Comparison of ENCODE assay signal across 8 mouse cellular contexts in genomic region chr12:113099470-113100237, GRCm38 (mm10). TPM values are rescaled to one million over a fixed set of nuclear protein-coding genes. Genes with fewer than 3 reads are reported as not detected.
DNase-seq lines count a peak whose midpoint lies in the region; ATAC-seq and TF ChIP-seq lines count a peak whose summit lies in the region.

No protein-coding gene starts in this region.

- no peaks in the 10 kb centered on the region for H3K36me3 ChIP-seq in heart, adult 2 months (ENCODE audit: control insufficient read depth, insufficient read depth, low read length)
- H3K36me3 ChIP-seq in G1E (replicated peaks): peaks cover 58% of the 10 kb centered on the region
- peaks cover 38% of the 10 kb centered on the region for H3K36me3 ChIP-seq in hindbrain, embryonic 10.5 days

- no peak overlapping the region for H3K4me3 ChIP-seq in heart, adult 2 months
- H3K4me3 ChIP-seq in G1E (ENCODE audit: low read depth, low read length): peak overlapping the region; percentile 78
- H3K4me3 ChIP-seq in hindbrain, embryonic 10.5 days: peak overlapping the region; percentile 99

- H3K9me3 ChIP-seq in G1E (replicated peaks): 0 out of 2 replicates have a peak, but pooled peaks cover 5% of the 10 kb centered on the region
- H3K9me3 ChIP-seq in hindbrain, embryonic 10.5 days: no peaks in the 10 kb centered on the region

- intact Hi-C loops in heart, adult 2 months (cut with DNase I): loop anchor here (2.0 to 10.0 kb wide), 2 partner anchors 95 to 225 kb away; no protein-coding TSS in a partner anchor
- intact Hi-C loops in heart, postnatal 36 days (cut with DNase I): loop anchor here (2.0 to 5.0 kb wide), 3 partner anchors 85 to 142 kb away; partner anchors contain the start of genes Brf1 and Pacs2

- TF ChIP-seq EP300 in heart, adult 2 months (IDR thresholded peaks at IDR 0.05; ENCODE audit: insufficient read depth, low read depth, low read length): no peak

- H3K27ac ChIP-seq in heart, adult 2 months: no peak overlapping the region; the same call in 1 of the 2 replicates
- H3K27ac ChIP-seq in hindbrain, embryonic 10.5 days: peak overlapping the region; percentile 99

- peak overlapping the region; percentile 98 for H3K9ac ChIP-seq in heart, adult 2 months (ENCODE audit: low read depth, low read length)

- no peak for TF ChIP-seq POLR2A in heart, adult 2 months (IDR thresholded peaks at IDR 0.05; ENCODE audit: insufficient read depth, low read depth, low read length)

- no peak for TF ChIP-seq CTCF in heart, adult 2 months (IDR thresholded peaks at IDR 0.05)
- no peak for TF ChIP-seq CTCF in G1E (IDR thresholded peaks at IDR 0.05; ENCODE audit: low read depth, low read length)

- H3K27me3 ChIP-seq in heart, adult 2 months (ENCODE audit: control insufficient read depth, insufficient read depth, low read length): no peaks in the 10 kb centered on the region
- peaks cover 27% of the 10 kb centered on the region for H3K27me3 ChIP-seq in G1E (ENCODE audit: insufficient read depth, low read length)
- H3K27me3 ChIP-seq in hindbrain, embryonic 10.5 days (ENCODE audit: insufficient read depth, poor library complexity, severe bottlenecking): no peaks in the 10 kb centered on the region

- WGBS in heart, adult 2 months: 41% methylated on average over 6 of the region's 6 CpGs
- 36% methylated on average over 6 of the region's 6 CpGs for WGBS in hindbrain, embryonic 10.5 days

- peaks cover 14% of the 10 kb centered on the region for H3K4me1 ChIP-seq in heart, adult 2 months (ENCODE audit: control insufficient read depth, insufficient read depth, low read length)
- peaks cover 70% of the 10 kb centered on the region for H3K4me1 ChIP-seq in G1E (ENCODE audit: insufficient read depth, low read depth, low read length)
- H3K4me1 ChIP-seq in hindbrain, embryonic 10.5 days (replicated peaks): peaks cover 61% of the 10 kb centered on the region

- DNase-seq in heart, adult 2 months: no peak
- no peak for DNase-seq in heart, postnatal 36 days
- peak; percentile 66 for DNase-seq in G1E (ENCODE audit: low spot score)
- DNase-seq in hindbrain, embryonic 10.5 days (ENCODE audit: low spot score): no peak
- no peak for DNase-seq in T-cell, adult 2 months (ENCODE audit: low spot score)
- DNase-seq in adrenal gland, postnatal 36 days: no peak
- no peak for DNase-seq in Muller cell, postnatal 12 days (ENCODE audit: inconsistent ontology term)

- ATAC-seq in G1E (ENCODE audit: extremely low read depth, insufficient number of reproducible peaks, low FRiP score, poor library complexity, severe bottlenecking): peak; percentile 11; the same call in 1 of the 2 replicates
- 0 out of 2 replicates have a peak, but pooled peaks have one; percentile 12 for ATAC-seq in megakaryocyte-erythroid progenitor cell, adult 5-6 weeks (replicated peaks; ENCODE audit: low FRiP score, low TSS enrichment, poor library complexity, severe bottlenecking)

- H3K79me2 ChIP-seq in heart, adult 2 months (replicated peaks; ENCODE audit: control insufficient read depth, insufficient read depth, low read length): peaks cover 10% of the 10 kb centered on the region

RNA-seq across cellular contexts. Expression of gene Mta1, which starts 1.6 kb away (rescaled TPM):
- 10 to 100 TPM; 44.8 to 54.8 TPM for total RNA-seq in heart, adult 2 months (2021)
- 35.4 and 42.4 TPM in 2 replicates for polyA plus RNA-seq in heart, adult 2 months (2012; rRNA removed)
- total RNA-seq in heart, postnatal 36 days (2021): 10 to 100 TPM; 48.7 to 56.4 TPM
- 269 and 277 TPM in 2 replicates for total RNA-seq in G1E (2014; fragmentation: Nextera tagmentation)
- total RNA-seq in G1E (2017): 38.3 and 48.5 TPM in 2 replicates
- 489 and 507 TPM in 2 replicates for polyA plus RNA-seq in G1E (2012)
- 18.5 and 20.6 TPM in 2 replicates for polyA plus RNA-seq in hindbrain, embryonic 10.5 days (2016; fragmentation: Nextera tagmentation; extraction: Ambion mirVana)
- total RNA-seq in megakaryocyte-erythroid progenitor cell, adult 5-6 weeks (2014; fragmentation: Nextera tagmentation): 131 and 142 TPM in 2 replicates
- total RNA-seq in megakaryocyte-erythroid progenitor cell, adult 5-6 weeks (2017): 30.7 and 54.1 TPM in 2 replicates
- total RNA-seq in adrenal gland, postnatal 36 days (2021): 10 to 100 TPM; 76.8 to 99.8 TPM

RNA-seq across cellular contexts. Expression of gene Tex22, which starts 25.4 kb away (rescaled TPM):
- under 1 TPM; 0.21 to 0.27 TPM for total RNA-seq in heart, adult 2 months (2021)
- polyA plus RNA-seq in heart, adult 2 months (2012; rRNA removed): 0.50 TPM in 1 of 2 replicates, not detected in the other
- total RNA-seq in heart, postnatal 36 days (2021): not detected
- not detected in 2 replicates for total RNA-seq in G1E (2014; fragmentation: Nextera tagmentation)
- total RNA-seq in G1E (2017): 0.17 and 0.38 TPM in 2 replicates
- not detected in 2 replicates for polyA plus RNA-seq in G1E (2012)
- polyA plus RNA-seq in hindbrain, embryonic 10.5 days (2016; fragmentation: Nextera tagmentation; extraction: Ambion mirVana): 0.12 TPM in 1 of 2 replicates, not detected in the other
- total RNA-seq in megakaryocyte-erythroid progenitor cell, adult 5-6 weeks (2014; fragmentation: Nextera tagmentation): 2.6 TPM in 1 of 2 replicates, not detected in the other
- not detected in 2 replicates for total RNA-seq in megakaryocyte-erythroid progenitor cell, adult 5-6 weeks (2017)
- under 1 TPM in 1 of 2 experiments, not detected in 1; 0.46 TPM for total RNA-seq in adrenal gland, postnatal 36 days (2021)

RNA-seq across cellular contexts. Expression of gene Crip2, which starts 40.4 kb away (rescaled TPM):
- 1,000 to 10,000 TPM; 1,390 to 1,660 TPM for total RNA-seq in heart, adult 2 months (2021)
- 3,159 and 3,188 TPM in 2 replicates for polyA plus RNA-seq in heart, adult 2 months (2012; rRNA removed)
- total RNA-seq in heart, postnatal 36 days (2021): 1,000 to 10,000 TPM; 1,482 to 1,552 TPM
- total RNA-seq in G1E (2014; fragmentation: Nextera tagmentation) (3.9 TPM in 1 of 2 replicates, not detected in the other), G1E (2017) (1.3 and 1.8 TPM in 2 replicates)
- 9.5 and 9.6 TPM in 2 replicates for polyA plus RNA-seq in G1E (2012)
- 195 and 260 TPM in 2 replicates for polyA plus RNA-seq in hindbrain, embryonic 10.5 days (2016; fragmentation: Nextera tagmentation; extraction: Ambion mirVana)
- 26.1 and 45.9 TPM in 2 replicates for total RNA-seq in megakaryocyte-erythroid progenitor cell, adult 5-6 weeks (2014; fragmentation: Nextera tagmentation)
- 11.6 and 18.2 TPM in 2 replicates for total RNA-seq in megakaryocyte-erythroid progenitor cell, adult 5-6 weeks (2017)
- total RNA-seq in adrenal gland, postnatal 36 days (2021): 10 to 100 TPM; 51.8 to 52.5 TPM

RNA-seq across cellular contexts. Expression of gene Crip1, which starts 46.5 kb away (rescaled TPM):
- total RNA-seq in heart, adult 2 months (2021): 100 to 1,000 TPM; 194 to 200 TPM
- 429 and 531 TPM in 2 replicates for polyA plus RNA-seq in heart, adult 2 months (2012; rRNA removed)
- 100 to 1,000 TPM; 190 to 198 TPM for total RNA-seq in heart, postnatal 36 days (2021)
- 31.5 and 42.4 TPM in 2 replicates for total RNA-seq in G1E (2014; fragmentation: Nextera tagmentation)
- 897 and 989 TPM in 2 replicates for total RNA-seq in G1E (2017)
- polyA plus RNA-seq in G1E (2012): 143 and 174 TPM in 2 replicates
- 84.9 and 97.7 TPM in 2 replicates for polyA plus RNA-seq in hindbrain, embryonic 10.5 days (2016; fragmentation: Nextera tagmentation; extraction: Ambion mirVana)
- total RNA-seq in megakaryocyte-erythroid progenitor cell, adult 5-6 weeks (2014; fragmentation: Nextera tagmentation): 248 and 286 TPM in 2 replicates
- total RNA-seq in megakaryocyte-erythroid progenitor cell, adult 5-6 weeks (2017): 191 and 258 TPM in 2 replicates
- total RNA-seq in adrenal gland, postnatal 36 days (2021): 10 to 100 TPM; 44.1 to 71.1 TPM

RNA-seq across cellular contexts. Expression of gene Tedc1, which starts 56.6 kb away (rescaled TPM):
- total RNA-seq in heart, adult 2 months (2021): under 1 TPM; 0.34 to 0.52 TPM
- polyA plus RNA-seq in heart, adult 2 months (2012; rRNA removed): 0.45 and 0.67 TPM in 2 replicates
- under 1 TPM; 0.19 to 0.49 TPM for total RNA-seq in heart, postnatal 36 days (2021)
- 8.4 and 13.7 TPM in 2 replicates for total RNA-seq in G1E (2014; fragmentation: Nextera tagmentation)
- total RNA-seq in G1E (2017): 9.3 and 13.0 TPM in 2 replicates
- polyA plus RNA-seq in G1E (2012): 31.4 and 35.1 TPM in 2 replicates
- polyA plus RNA-seq in hindbrain, embryonic 10.5 days (2016; fragmentation: Nextera tagmentation; extraction: Ambion mirVana): 59.5 and 66.4 TPM in 2 replicates
- total RNA-seq in megakaryocyte-erythroid progenitor cell, adult 5-6 weeks (2014; fragmentation: Nextera tagmentation): 13.5 and 29.1 TPM in 2 replicates
- total RNA-seq in megakaryocyte-erythroid progenitor cell, adult 5-6 weeks (2017): 10.7 and 15.7 TPM in 2 replicates
- total RNA-seq in adrenal gland, postnatal 36 days (2021): 1 to 10 TPM; 1.7 TPM

Comparison
In these comparisons a context has a peak if more than half of its experiments do, and no peak if none do; other contexts are left out.
1. RNA of gene Crip2, which starts 40.4 kb away (total RNA-seq): 1,390 to 1,660 TPM in heart, adult 2 months and 1,482 to 1,552 TPM in heart, postnatal 36 days; 51.8 to 52.5 TPM in adrenal gland, postnatal 36 days, 11.6 to 45.9 TPM in megakaryocyte-erythroid progenitor cell, adult 5-6 weeks and 1.3 to 3.9 TPM in G1E; every median in the first group is over 10 times any median in the second.